Mouse (Mus musculus) stomach, postnatal 0 days (tissue): ENCODE data around the gene Ehmt2. TPM values are rescaled to one million over a fixed set of nuclear protein-coding genes. Genes with fewer than 3 reads are reported as not detected.
"Not testable (repeated sequence)": the region's sequence is repeated elsewhere in the genome, so short reads cannot be mapped to it uniquely, and the experiment has no call there.

Source experiments
- ATAC-seq: fragments of 200-750 bp; cut with Nextera tagmentation; 2 replicates; pipeline ENCODE4 v1.8.0; 2017; ENCODE audit not compliant: low FRiP score, low TSS enrichment
- DNase-seq: peaks from one replicate; pipeline ENCODE4 v3.0.0-alpha.2; 2016; ENCODE audit warnings: low spot score
- H3K27ac ChIP-seq: fragments of 300-500 bp; sonication (generic); replicated peaks from 2 replicates; pipeline ENCODE4 v1.5.1; 2014; ENCODE audit warnings: mild to moderate bottlenecking, control low read depth
- H3K27me3 ChIP-seq: fragments of 300-500 bp; sonication (generic); 2 replicates; pipeline ENCODE4 v1.6.1; 2014; ENCODE audit warnings: low read length; ENCODE audit not compliant: control insufficient read depth, insufficient read depth
- H3K36me3 ChIP-seq: fragments of 300-500 bp; sonication (generic); 2 replicates; pipeline ENCODE4 v1.6.1; 2014; ENCODE audit warnings: low read length, mixed read lengths; ENCODE audit not compliant: control insufficient read depth, insufficient read depth
- H3K4me1 ChIP-seq: fragments of 300-500 bp; sonication (generic); replicated peaks from 2 replicates; pipeline ENCODE4 v1.6.1; 2014; ENCODE audit warnings: antibody characterized with exemption; ENCODE audit not compliant: control insufficient read depth, insufficient read depth
- H3K4me2 ChIP-seq: fragments of 300-500 bp; sonication (generic); replicated peaks from 2 replicates; pipeline ENCODE4 v1.6.1; 2014; ENCODE audit warnings: low read depth, mild to moderate bottlenecking, control low read depth, moderate library complexity
- H3K4me3 ChIP-seq: fragments of 300-500 bp; sonication (generic); 2 replicates; pipeline ENCODE4 v1.5.1; 2014; ENCODE audit warnings: low read depth, low read length, control low read depth
- H3K9ac ChIP-seq: fragments of 300-500 bp; sonication (generic); 2 replicates; pipeline ENCODE4 v1.6.1; 2014; ENCODE audit warnings: mild to moderate bottlenecking, low read length, control low read depth, mixed read lengths
- H3K9me3 ChIP-seq: fragments of 300-500 bp; sonication (generic); 2 replicates; pipeline ENCODE4 v1.6.1; 2016; ENCODE audit warnings: low read length; ENCODE audit not compliant: control insufficient read depth
- CTCF ChIP-seq: IDR thresholded peaks from 2 replicates; pipeline ENCODE4 v1.5.1; 2016; ENCODE audit warnings: antibody characterized with exemption, low read depth, mild to moderate bottlenecking, moderate library complexity
- EP300 ChIP-seq: optimal IDR thresholded peaks from 2 replicates; pipeline ENCODE3; 2016; ENCODE audit warnings: antibody characterized with exemption
- WGBS: fragments of 180-500 bp; shearing (Covaris S2); extraction: QIAGEN DNeasy Blood & Tissue Kit; methylation state at CpG from one replicate; pipeline ENCODE4 v1.1.7; 2014; 5-methylcytosine and 5-hydroxymethylcytosine counted together
- polyA plus RNA-seq: library from polyadenylated mRNA; unstranded; fragments of >200 nt; fragmentation: Nextera tagmentation; extraction: Ambion mirVana; gene quantifications from 2 replicates; pipeline ENCODE4 v1.2.1, GENCODE M21; 2015

The Ehmt2 gene
- polyA plus RNA-seq, 1 experiment from 2014 or later, result 23.8 TPM

DNA sequence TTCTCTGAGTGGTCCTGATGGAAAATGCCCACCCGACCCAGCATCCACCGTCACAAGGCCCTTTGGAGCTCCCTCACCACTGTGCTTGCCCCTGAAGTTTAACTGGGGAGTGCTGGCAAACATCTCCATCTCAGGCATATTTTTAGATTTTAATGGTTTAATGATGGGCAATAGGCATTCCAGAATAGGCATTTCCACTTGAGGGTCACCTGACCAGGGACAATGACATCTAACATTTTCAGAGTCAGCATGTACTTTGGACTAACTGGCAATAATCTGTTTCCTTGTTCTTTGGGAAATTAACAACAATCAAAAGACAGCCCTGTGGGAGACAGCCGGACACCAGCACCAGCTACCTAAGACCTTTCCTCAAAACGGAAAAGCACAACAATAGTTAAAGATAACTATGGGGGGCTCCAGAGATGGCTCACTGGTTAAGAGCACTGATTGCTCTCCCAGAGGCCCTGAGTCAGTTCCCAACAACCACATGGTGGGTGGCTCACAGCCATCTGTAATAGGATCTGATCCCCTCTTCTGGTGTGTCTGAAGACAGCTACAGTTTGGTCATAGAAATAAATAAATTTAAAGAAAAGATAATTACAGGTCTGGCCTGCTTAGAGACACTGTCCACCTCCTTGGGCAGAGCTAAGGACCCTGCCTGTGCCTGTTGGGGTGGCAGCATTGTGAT lies 45.0 kb downstream of the Ehmt2 start:
- H3K9me3 ChIP-seq, result no peaks in the 10 kb centered on the region
- H3K4me1 ChIP-seq, result no peaks in the 10 kb centered on the region
- DNase-seq (no peak), ATAC-seq (no peak)
- TF ChIP-seq CTCF (no peak), EP300 (no peak)
- H3K27me3 ChIP-seq, result no peaks in the 10 kb centered on the region
- no peak overlapping the region for H3K4me2 ChIP-seq
- no peak overlapping the region for H3K9ac ChIP-seq
- no peak overlapping the region for H3K4me3 ChIP-seq
- no peak overlapping the region for H3K27ac ChIP-seq
- WGBS, result 88% methylated on average over 4 of the region's 4 CpGs
- H3K36me3 ChIP-seq, result no peaks in the 10 kb centered on the region

DNA sequence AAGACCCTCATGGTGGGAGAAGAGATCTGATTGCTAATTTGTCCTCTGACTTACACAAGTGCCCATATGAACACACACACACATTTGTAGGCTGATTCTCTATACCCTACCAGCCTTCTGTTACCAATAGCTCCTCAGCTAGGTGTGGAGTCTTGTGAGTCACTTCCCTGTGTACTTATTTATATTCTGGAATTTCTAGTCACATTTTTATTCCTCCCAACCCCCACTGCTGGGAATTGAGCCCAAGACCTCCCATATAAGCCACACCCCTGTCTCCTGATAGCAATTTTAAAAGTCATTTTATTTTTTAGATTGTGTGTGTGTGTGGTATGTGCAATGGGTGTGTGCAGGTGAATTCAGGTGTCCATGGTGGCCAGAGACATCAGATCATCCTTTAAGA lies 46.1 kb downstream of the Ehmt2 start:
- no peaks in the 10 kb centered on the region for H3K27me3 ChIP-seq
- no peaks in the 10 kb centered on the region for H3K36me3 ChIP-seq
- H3K4me1 ChIP-seq, result no peaks in the 10 kb centered on the region
- ATAC-seq, result no peak; the same call in 1 of the 2 replicates
- no peak for DNase-seq
- H3K4me2 ChIP-seq, result no peak overlapping the region
- peak overlapping the region; percentile 8; the same call in 1 of the 2 replicates for H3K9ac ChIP-seq
- H3K4me3 ChIP-seq, result no peak overlapping the region
- H3K27ac ChIP-seq, result no peak overlapping the region
- H3K9me3 ChIP-seq, result no peaks in the 10 kb centered on the region
- no peak for TF ChIP-seq EP300
- TF ChIP-seq CTCF, result no peak

GRCm38 (mm10) chr17:34946486-34947140 lies 48.3 kb downstream of the Ehmt2 start:
- Histone ChIP-seq H3K4me1 (peaks cover 5% of the 10 kb centered on the region; the same call in 1 of the 2 replicates), H3K27me3 (no peaks in the 10 kb centered on the region), H3K4me3 (no peak overlapping the region), H3K9me3 (no peaks in the 10 kb centered on the region), H3K9ac (no peak overlapping the region), H3K4me2 (no peak overlapping the region), H3K27ac (no peak overlapping the region), H3K36me3 (0 out of 2 replicates have a peak, but pooled peaks cover 7% of the 10 kb centered on the region)
- no peak for TF ChIP-seq CTCF
- TF ChIP-seq EP300, result no peak
- ATAC-seq (no peak), DNase-seq (no peak)
- WGBS, result 86% methylated on average over 5 of the region's 5 CpGs

DNA sequence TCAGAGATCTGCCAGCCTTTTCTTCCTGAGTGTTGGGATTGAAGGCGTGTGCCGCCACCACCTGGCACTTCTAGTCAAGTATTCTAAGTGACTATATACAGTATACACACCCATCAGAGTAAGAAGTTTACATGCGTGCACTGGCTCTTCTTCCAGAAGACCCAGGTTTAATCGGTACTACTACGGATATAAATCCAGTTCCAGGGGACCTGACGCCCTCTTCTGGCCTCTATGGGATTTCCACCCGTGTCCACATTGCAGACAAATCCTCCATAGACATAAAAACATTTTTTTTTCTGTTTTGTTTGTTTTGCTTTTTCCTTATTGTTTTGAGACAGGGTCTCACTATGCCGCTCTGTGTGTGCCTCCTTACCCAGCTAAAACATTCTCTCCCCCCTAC lies 49.3 kb downstream of the Ehmt2 start:
- Histone ChIP-seq H3K27ac (no peak overlapping the region), H3K9ac (no peak overlapping the region), H3K4me3 (no peak overlapping the region), H3K4me2 (no peak overlapping the region), H3K4me1 (peaks cover 5% of the 10 kb centered on the region; the same call in 1 of the 2 replicates), H3K36me3 (0 out of 2 replicates have a peak, but pooled peaks cover 7% of the 10 kb centered on the region), H3K9me3 (no peaks in the 10 kb centered on the region), H3K27me3 (no peaks in the 10 kb centered on the region)
- peak; percentile 56 for DNase-seq
- ATAC-seq, result no peak
- TF ChIP-seq EP300 (no peak), CTCF (peak; percentile 70)
- WGBS, result 15% methylated on average over 8 of the region's 8 CpGs

GRCm38 (mm10) chr17:34948721-34949552 lies 50.7 kb downstream of the Ehmt2 start:
- not testable (repeated sequence) for DNase-seq, H3K4me2 ChIP-seq, ATAC-seq, H3K9ac ChIP-seq, H3K4me3 ChIP-seq, H3K27ac ChIP-seq, H3K27me3 ChIP-seq, H3K9me3 ChIP-seq, H3K36me3 ChIP-seq, H3K4me1 ChIP-seq
- WGBS, result 58% methylated on average over 9 of the region's 9 CpGs
